Mouse (Mus musculus): Measurements from ENCODE around the gene Timp3.

DNA sequence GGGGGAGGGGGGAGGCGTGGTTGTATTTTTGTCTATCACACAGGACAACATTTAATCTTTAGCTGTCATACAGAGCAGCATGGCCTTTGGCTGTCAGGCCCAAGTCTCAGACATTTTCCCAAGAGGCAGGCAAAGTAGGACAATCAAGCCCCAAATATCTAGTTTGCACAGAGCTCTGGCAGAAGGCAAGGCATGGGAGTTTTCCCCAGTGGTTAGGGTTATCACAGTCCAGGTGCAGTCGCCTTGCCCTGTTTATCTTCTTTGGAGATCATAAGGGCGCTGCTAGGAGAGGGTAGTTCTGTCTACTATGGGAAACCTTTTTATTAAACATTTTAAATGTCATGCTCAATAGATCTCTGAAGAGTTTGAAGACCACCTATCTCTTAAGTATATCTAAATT is 92.2 kb downstream of the Timp3 start:
- TF ChIP-seq CTCF (IDR thresholded peaks at IDR 0.05) (no peak), EP300 (IDR thresholded peaks at IDR 0.05) (no peak)
